Mouse (Mus musculus) midbrain, embryonic 14.5 days (tissue): ENCODE measurements at regions not wholly inside any gene's neighbourhood (a gene's known extent, or its start where the extent isn't known, plus 50 kb on each side); places are given as distances from the start of the nearest gene placed in this dataset.

ENCODE experiments used
- ATAC-seq: fragments of 200-750 bp; cut with Nextera tagmentation; 2 replicates; pipeline ENCODE4 v1.8.0; 2017; ENCODE audit warnings: moderate number of reproducible peaks, moderate library complexity; ENCODE audit not compliant: low FRiP score, low TSS enrichment
- DNase-seq: peaks from one replicate; pipeline ENCODE4 v3.0.0-alpha.2; 2015
- H3K27ac ChIP-seq: fragments of 300-500 bp; sonication (generic); replicated peaks from 2 replicates; pipeline ENCODE4 v1.5.1; 2014; ENCODE audit warnings: mild to moderate bottlenecking, low read depth, low read length, moderate library complexity
- H3K27me3 ChIP-seq: fragments of 300-500 bp; sonication (generic); 2 replicates; pipeline ENCODE4 v1.6.1; 2014; ENCODE audit warnings: low read length, control low read depth, mixed read lengths; ENCODE audit not compliant: control insufficient read depth, insufficient read depth
- H3K36me3 ChIP-seq: fragments of 300-500 bp; sonication (generic); 2 replicates; pipeline ENCODE4 v1.6.1; 2014; ENCODE audit warnings: low read length, control low read depth; ENCODE audit not compliant: control insufficient read depth, insufficient read depth
- H3K4me1 ChIP-seq: fragments of 300-500 bp; sonication (generic); 2 replicates; pipeline ENCODE4 v1.6.1; 2014; ENCODE audit warnings: mild to moderate bottlenecking, antibody characterized with exemption, low read length, control low read depth; ENCODE audit not compliant: control insufficient read depth, insufficient read depth
- H3K4me2 ChIP-seq: fragments of 300-500 bp; sonication (generic); 2 replicates; pipeline ENCODE4 v1.6.1; 2014; ENCODE audit warnings: mild to moderate bottlenecking, low read length, moderate library complexity
- H3K4me3 ChIP-seq: fragments of 300-500 bp; sonication (generic); replicated peaks from 2 replicates; pipeline ENCODE4 v1.5.1; 2014; ENCODE audit warnings: low read depth, low read length
- H3K9ac ChIP-seq: fragments of 300-500 bp; sonication (generic); replicated peaks from 2 replicates; pipeline ENCODE4 v1.6.1; 2014; ENCODE audit warnings: mild to moderate bottlenecking, low read length, moderate library complexity
- H3K9me3 ChIP-seq: fragments of 300-500 bp; sonication (generic); 2 replicates; pipeline ENCODE4 v1.6.1; 2016; ENCODE audit warnings: low read length, control low read depth, mixed read lengths; ENCODE audit not compliant: control insufficient read depth
- WGBS: fragments of 180-500 bp; shearing (Covaris S2); extraction: QIAGEN DNeasy Blood & Tissue Kit; methylation state at CpG from one replicate; pipeline ENCODE4 v1.1.7; 2014; 5-methylcytosine and 5-hydroxymethylcytosine counted together

DNA sequence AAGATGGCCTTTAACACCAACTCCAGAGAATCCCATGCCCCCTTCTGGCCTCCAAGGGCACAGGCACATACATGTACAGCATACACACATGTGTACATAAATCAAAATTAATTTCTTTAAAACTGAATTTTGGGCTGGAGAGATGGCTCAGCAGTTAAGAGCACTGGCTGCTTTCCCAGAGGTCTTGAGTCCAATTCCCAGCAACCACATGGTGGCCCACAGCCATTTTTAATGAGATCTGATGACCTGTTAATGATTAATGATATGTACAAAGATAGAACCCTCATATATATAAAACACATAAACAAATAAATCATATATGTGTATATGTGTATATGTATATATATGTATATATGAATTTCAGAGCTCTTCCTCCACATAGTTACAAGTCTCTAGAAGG is 66.8 kb downstream of the Rplp1 start:
- Histone ChIP-seq H3K9me3 (no peaks in the 10 kb centered on the region), H3K4me2 (no peak overlapping the region), H3K36me3 (no peaks in the 10 kb centered on the region), H3K4me3 (no peak overlapping the region), H3K27ac (no peak overlapping the region), H3K4me1 (no peaks in the 10 kb centered on the region), H3K9ac (no peak overlapping the region), H3K27me3 (no peaks in the 10 kb centered on the region)
- DNase-seq (no peak), ATAC-seq (no peak)

DNA sequence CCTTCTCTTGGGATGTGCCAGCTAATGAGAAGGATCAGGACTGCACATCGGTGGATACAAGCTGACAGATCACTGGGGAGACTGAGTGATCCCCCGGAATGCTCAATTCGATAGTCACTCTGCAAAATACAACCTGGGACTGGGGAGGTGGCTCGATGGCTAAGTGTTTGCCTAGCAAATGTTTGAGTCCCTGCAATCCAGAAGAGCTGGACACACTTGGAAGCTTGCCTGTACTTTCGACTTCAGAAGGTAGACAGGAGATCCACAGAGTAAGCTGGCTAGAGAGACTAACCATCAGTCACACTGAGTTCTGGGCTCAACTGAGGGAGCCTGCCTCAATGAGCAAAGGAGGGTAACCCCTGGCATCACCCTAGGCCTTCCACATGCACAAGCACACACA is 69.7 kb downstream of the Rplp1 start:
- ATAC-seq (no peak), DNase-seq (no peak)
- Histone ChIP-seq H3K4me3 (no peak overlapping the region), H3K4me1 (no peaks in the 10 kb centered on the region), H3K27me3 (no peaks in the 10 kb centered on the region), H3K9me3 (no peaks in the 10 kb centered on the region), H3K27ac (no peak overlapping the region), H3K9ac (no peak overlapping the region), H3K36me3 (no peaks in the 10 kb centered on the region), H3K4me2 (no peak overlapping the region)
- WGBS = 79% methylated on average over 5 of the region's 5 CpGs

DNA sequence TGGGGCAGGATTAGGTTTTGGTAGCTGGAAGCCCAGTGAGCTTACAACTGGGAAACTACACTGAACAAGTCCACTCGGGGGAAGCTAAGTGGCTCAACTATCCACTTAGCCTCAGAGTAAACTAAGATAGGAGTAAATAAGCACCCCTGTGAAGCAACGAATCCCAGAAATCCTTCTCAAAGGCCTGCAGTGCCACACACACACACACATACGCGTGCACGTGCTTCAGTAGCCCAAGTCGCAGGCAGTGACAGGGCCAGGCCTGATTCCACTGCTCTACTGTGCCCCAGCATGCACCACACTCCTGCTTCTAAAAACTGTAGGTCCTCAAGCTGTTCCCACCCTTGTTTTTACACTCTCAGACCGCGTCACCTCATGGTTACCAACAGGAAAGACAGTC is 70.2 kb downstream of the Rplp1 start:
- WGBS = 68% methylated on average over 8 of the region's 8 CpGs
- no peak for ATAC-seq
- Histone ChIP-seq H3K9ac (no peak overlapping the region), H3K9me3 (no peaks in the 10 kb centered on the region), H3K27me3 (no peaks in the 10 kb centered on the region), H3K4me1 (no peaks in the 10 kb centered on the region), H3K4me2 (no peak overlapping the region), H3K27ac (no peak overlapping the region), H3K4me3 (no peak overlapping the region), H3K36me3 (no peaks in the 10 kb centered on the region)
- DNase-seq = no peak

DNA sequence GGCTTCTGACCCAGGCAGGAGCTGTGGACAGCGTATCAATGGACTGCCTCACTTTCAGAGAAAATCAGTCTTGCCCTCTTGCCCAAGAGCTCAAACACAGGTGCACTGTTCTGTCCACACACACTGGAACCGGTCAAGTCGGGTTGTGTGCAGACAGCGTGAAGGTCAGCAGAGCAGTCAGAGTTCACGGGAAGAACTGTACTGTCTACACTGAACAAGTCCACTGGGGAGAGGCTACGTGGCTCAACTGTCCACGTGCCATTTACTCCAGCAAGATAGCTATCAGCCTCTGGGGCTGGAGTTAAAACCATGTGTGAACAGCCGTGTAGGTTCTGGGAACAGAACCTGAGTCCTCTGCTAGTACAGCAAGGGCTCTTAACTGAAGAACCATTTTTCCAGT is 70.8 kb downstream of the Rplp1 start:
- Histone ChIP-seq H3K4me2 (no peak overlapping the region), H3K4me1 (no peaks in the 10 kb centered on the region), H3K9ac (no peak overlapping the region), H3K27ac (no peak overlapping the region), H3K27me3 (no peaks in the 10 kb centered on the region), H3K36me3 (no peaks in the 10 kb centered on the region), H3K9me3 (no peaks in the 10 kb centered on the region), H3K4me3 (no peak overlapping the region)
- DNase-seq = no peak
- no peak for ATAC-seq
- 91% methylated on average over 8 of the region's 8 CpGs for WGBS

DNA sequence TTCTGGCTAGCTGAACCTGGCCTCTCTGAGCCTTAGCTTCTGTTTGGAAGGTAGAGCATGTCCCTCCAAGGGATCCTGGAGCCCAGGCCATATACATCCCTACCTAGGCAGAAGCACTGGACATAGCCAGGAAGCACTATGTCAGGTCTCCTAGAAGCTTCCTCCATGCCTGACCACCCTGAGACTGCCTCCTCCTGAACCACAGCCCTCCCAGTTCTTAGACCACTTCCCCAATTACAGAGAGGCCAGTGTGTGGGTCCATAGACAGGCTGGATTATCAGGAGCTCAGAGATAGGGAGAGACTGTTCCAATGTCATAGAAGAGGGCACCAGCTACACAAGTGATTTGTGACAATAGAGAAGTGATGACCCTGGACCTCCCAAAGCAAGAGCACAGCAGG is 72.0 kb downstream of the Rplp1 start:
- no peak for ATAC-seq
- no peak for DNase-seq
- no peak overlapping the region for H3K4me2 ChIP-seq
- H3K27me3 ChIP-seq = no peaks in the 10 kb centered on the region
- H3K4me3 ChIP-seq = no peak overlapping the region
- no peak overlapping the region for H3K27ac ChIP-seq
- no peaks in the 10 kb centered on the region for H3K9me3 ChIP-seq
- no peak overlapping the region for H3K9ac ChIP-seq
- H3K36me3 ChIP-seq = no peaks in the 10 kb centered on the region
- no peaks in the 10 kb centered on the region for H3K4me1 ChIP-seq

DNA sequence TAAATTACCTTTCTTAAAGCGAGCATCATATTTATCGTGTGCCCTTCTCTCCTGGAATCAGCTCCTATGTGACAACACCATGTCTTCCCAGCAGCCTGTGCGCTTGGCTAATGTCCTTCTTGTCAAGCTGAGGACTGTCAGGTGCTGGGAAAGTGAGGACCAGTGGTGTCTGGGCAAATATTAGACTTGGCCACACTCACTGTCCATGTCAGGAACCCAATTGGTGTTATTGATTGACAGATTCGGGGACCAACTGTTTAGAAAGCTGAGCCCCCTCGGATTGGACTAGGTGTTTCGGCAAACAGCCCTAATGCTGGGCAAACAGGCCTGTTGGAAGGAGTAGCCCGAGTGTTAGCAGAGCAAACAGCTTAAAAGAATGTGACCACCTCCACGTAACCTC is 73.1 kb downstream of the Rplp1 start:
- Histone ChIP-seq H3K9ac (no peak overlapping the region), H3K4me2 (no peak overlapping the region), H3K36me3 (no peaks in the 10 kb centered on the region), H3K9me3 (no peaks in the 10 kb centered on the region), H3K27ac (no peak overlapping the region), H3K4me1 (no peaks in the 10 kb centered on the region), H3K27me3 (no peaks in the 10 kb centered on the region), H3K4me3 (no peak overlapping the region)
- ATAC-seq (no peak), DNase-seq (no peak)
- 87% methylated on average over 8 of the region's 8 CpGs for WGBS

DNA sequence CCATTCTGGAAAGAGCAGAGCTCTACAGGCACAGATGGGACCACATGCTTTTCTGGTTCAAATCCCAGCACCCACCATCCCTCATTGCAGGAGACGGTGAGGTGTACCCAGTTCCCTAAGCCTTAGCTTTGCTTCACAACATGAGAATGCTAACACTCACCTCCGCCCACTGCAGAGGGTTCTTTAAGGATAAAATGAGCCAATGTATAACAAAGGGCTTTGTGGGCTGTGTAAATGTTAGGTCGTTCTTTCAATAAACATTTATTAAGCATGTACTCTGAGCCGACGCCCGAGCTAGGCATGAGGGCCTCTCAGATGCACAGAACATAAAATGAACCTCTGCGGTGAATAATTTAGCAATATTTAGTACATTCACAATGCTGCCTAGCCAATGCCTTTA is 74.0 kb downstream of the Rplp1 start:
- Histone ChIP-seq H3K27me3 (no peaks in the 10 kb centered on the region), H3K27ac (no peak overlapping the region), H3K4me3 (no peak overlapping the region), H3K4me1 (no peaks in the 10 kb centered on the region), H3K9me3 (no peaks in the 10 kb centered on the region), H3K36me3 (no peaks in the 10 kb centered on the region), H3K4me2 (no peak overlapping the region), H3K9ac (no peak overlapping the region)
- 77% methylated on average over 7 of the region's 7 CpGs for WGBS
- ATAC-seq (no peak), DNase-seq (no peak)

DNA sequence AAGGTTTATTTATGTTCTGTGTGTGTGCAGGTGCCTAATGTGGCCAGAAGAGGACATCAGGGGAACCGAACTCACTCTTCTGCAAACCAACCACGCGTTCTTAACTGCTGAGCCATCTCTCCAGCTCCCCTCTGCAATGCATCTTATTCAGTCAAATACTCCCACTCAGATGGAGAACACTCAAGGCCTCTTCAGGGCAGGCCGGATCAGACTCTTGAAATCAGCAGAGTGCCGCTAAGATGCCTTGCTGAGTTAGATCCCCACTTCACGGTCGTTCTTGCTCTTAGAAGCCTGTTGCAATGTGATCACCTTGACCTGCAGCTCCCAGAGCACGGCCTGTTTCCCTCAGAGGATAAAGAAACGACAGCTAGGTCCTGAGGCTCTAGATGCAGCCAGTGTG is 81.1 kb downstream of the Rplp1 start:
- H3K36me3 ChIP-seq = no peaks in the 10 kb centered on the region
- no peaks in the 10 kb centered on the region for H3K9me3 ChIP-seq
- no peak overlapping the region for H3K4me3 ChIP-seq
- no peaks in the 10 kb centered on the region for H3K27me3 ChIP-seq
- WGBS = 82% methylated on average over 9 of the region's 9 CpGs
- no peak overlapping the region for H3K4me2 ChIP-seq
- H3K4me1 ChIP-seq = no peaks in the 10 kb centered on the region
- no peak for DNase-seq
- ATAC-seq = no peak
- no peak overlapping the region for H3K9ac ChIP-seq
- H3K27ac ChIP-seq = no peak overlapping the region

DNA sequence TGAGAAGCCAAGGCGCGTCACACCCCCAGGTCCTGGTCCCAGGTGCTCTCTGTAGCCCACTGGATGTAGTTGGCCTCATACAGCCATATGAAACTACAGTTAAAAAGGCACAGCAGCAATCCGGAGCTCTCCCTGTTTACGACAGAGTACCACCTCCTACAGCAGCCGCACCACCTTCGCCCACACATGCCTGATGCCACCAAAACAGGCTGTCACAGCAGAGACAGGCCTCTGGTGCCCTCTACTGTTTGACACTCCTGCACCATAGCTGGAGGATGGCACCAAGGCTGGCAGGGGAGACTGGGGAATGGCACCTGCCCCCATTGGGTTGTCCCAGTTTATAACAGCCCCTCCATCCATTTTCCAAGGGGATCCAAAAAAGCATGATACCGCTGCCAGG is 84.1 kb downstream of the Rplp1 start:
- ATAC-seq = no peak
- WGBS = 73% methylated on average over 7 of the region's 7 CpGs

More for the DNA sequence above, 84.1 kb downstream of the Rplp1 start:
- H3K4me1 ChIP-seq = no peaks in the 10 kb centered on the region
- no peak overlapping the region for H3K9ac ChIP-seq
- DNase-seq = peak; percentile 86
- H3K36me3 ChIP-seq = no peaks in the 10 kb centered on the region
- H3K4me2 ChIP-seq = no peak overlapping the region
- H3K9me3 ChIP-seq = no peaks in the 10 kb centered on the region
- H3K27me3 ChIP-seq = no peaks in the 10 kb centered on the region
- no peak overlapping the region for H3K4me3 ChIP-seq
- H3K27ac ChIP-seq = no peak overlapping the region
